16 mouse cellular contexts compared by ENCODE assay signal in genomic region chr9:94556776-94557514, GRCm38 (mm10).
"Had no signal": no experiment of that assay in that cellular context is flagged by ENCODE, and none has a peak within 500 bp of the region (broad histone marks: within the 10 kb centered on the region; RNA-seq: fewer than 3 reads in every experiment).

No protein-coding gene starts in this region.

- H3K4me1 ChIP-seq: limb, embryonic 12.5 days; midbrain, embryonic 13.5 days; neural tube, embryonic 12.5 days; stomach, embryonic 15.5 days had no signal

- H3K4me2 ChIP-seq: limb, embryonic 12.5 days; midbrain, embryonic 13.5 days; neural tube, embryonic 12.5 days; stomach, embryonic 15.5 days had no signal

- H3K9ac ChIP-seq: limb, embryonic 12.5 days; midbrain, embryonic 13.5 days; neural tube, embryonic 12.5 days; stomach, embryonic 15.5 days had no signal

- H3K9me3 ChIP-seq: limb, embryonic 12.5 days; megakaryocyte, embryonic 14.5 days; midbrain, embryonic 13.5 days; neural tube, embryonic 12.5 days; stomach, embryonic 15.5 days had no signal

- H3K27me3 ChIP-seq: limb, embryonic 12.5 days; megakaryocyte, embryonic 14.5 days; midbrain, embryonic 13.5 days; neural tube, embryonic 12.5 days; stomach, embryonic 15.5 days had no signal

- H3K27ac ChIP-seq: layer of hippocampus, adult 2 months; limb, embryonic 12.5 days; midbrain, embryonic 13.5 days; neural tube, embryonic 12.5 days; stomach, embryonic 15.5 days had no signal

- ATAC-seq: inflammation-experienced regulatory T-cells, adult 6 months; intestine, postnatal 0 days; midbrain, embryonic 13.5 days had no signal

- H3K4me3 ChIP-seq: layer of hippocampus, adult 2 months; limb, embryonic 12.5 days; megakaryocyte, embryonic 14.5 days; midbrain, embryonic 13.5 days; myocyte; neural tube, embryonic 12.5 days; stomach, embryonic 15.5 days had no signal

- DNase-seq: kidney, adult 9 months; kidney, postnatal 10 days; kidney, postnatal 4 days; right cerebral cortex, postnatal 4 days; spleen, adult 18-20 months; thymus, adult 2 months; thymus, postnatal 25 days had no signal

- H3K36me3 ChIP-seq: limb, embryonic 12.5 days; midbrain, embryonic 13.5 days; neural tube, embryonic 12.5 days; stomach, embryonic 15.5 days had no signal
